Mouse (Mus musculus) heart, adult 2 months (tissue): ENCODE measurements around the gene Fam219b.
A peak's percentile ranks its signal among the peaks of the same experiment; 100 is the strongest.

Source experiments
- CTCF ChIP-seq: fragments of 200-600 bp; IDR thresholded peaks from 2 replicates; pipeline ENCODE4 v1.8.1; 2022; ENCODE audit warnings: antibody characterized with exemption, mild to moderate bottlenecking, moderate library complexity
- EP300 ChIP-seq: fragments of 200-500 bp; IDR thresholded peaks from 2 replicates; pipeline ENCODE4 v1.6.1; 2011; ENCODE audit warnings: low read depth, low read length, control low read depth; ENCODE audit not compliant: insufficient read depth
- POLR2A ChIP-seq: fragments of 200-500 bp; IDR thresholded peaks from 2 replicates; pipeline ENCODE4 v1.6.1; 2011; ENCODE audit warnings: mild to moderate bottlenecking, low read depth, low read length, control low read depth; ENCODE audit not compliant: insufficient read depth

GRCm38 (mm10) chr9:57590726-57591125 lies 53.4 kb downstream of the Fam219b start:
- TF ChIP-seq CTCF = peak; percentile 22; the same call in 1 of the 2 replicates
- TF ChIP-seq POLR2A = no peak
- no peak for TF ChIP-seq EP300
